Mouse (Mus musculus): ENCODE results near the gene Gm13124. TPM values are rescaled to one million over a fixed set of nuclear protein-coding genes. Genes with fewer than 3 reads are reported as not detected.
"Not testable (repeated sequence)": the region's sequence is repeated elsewhere in the genome, so short reads cannot be mapped to it uniquely, and the experiment has no call there.

The Gm13124 gene
- total and polyA plus RNA-seq, 3 experiments, result 0.16 TPM; not detected in 2

GRCm38 (mm10) chr4:144559792-144560191 lies 5.1 kb downstream of the Gm13124 start:
- DNase-seq (ENCODE audit: low spot score), result no peak
- no peak overlapping the region for H3K4me3 ChIP-seq (ENCODE audit: low read depth, low read length)
- no peak for ATAC-seq (ENCODE audit: extremely low read depth, insufficient number of reproducible peaks, low FRiP score, poor library complexity, severe bottlenecking)

GRCm38 (mm10) chr4:144551156-144551555 lies 13.8 kb downstream of the Gm13124 start:
- DNase-seq (ENCODE audit: low spot score) (no peak), ATAC-seq (ENCODE audit: extremely low read depth, insufficient number of reproducible peaks, low FRiP score, poor library complexity, severe bottlenecking) (no peak)
- Histone ChIP-seq H3K4me1 (ENCODE audit: insufficient read depth, low read depth, low read length) (no peaks in the 10 kb centered on the region), H3K9me3 (replicated peaks) (peaks cover 30% of the 10 kb centered on the region), H3K27me3 (ENCODE audit: insufficient read depth, low read length) (no peaks in the 10 kb centered on the region), H3K4me3 (ENCODE audit: low read depth, low read length) (no peak overlapping the region), H3K36me3 (replicated peaks) (no peaks in the 10 kb centered on the region)
- TF ChIP-seq GATA2 (IDR thresholded peaks at IDR 0.05; ENCODE audit: borderline replicate concordance, low read depth, low read length) (no peak), TAL1 (conservative IDR thresholded peaks at IDR 0.05; ENCODE audit: low read depth, low read length) (no peak), POLR2AphosphoS5 (IDR thresholded peaks at IDR 0.05; ENCODE audit: insufficient replicate concordance, low read depth, low read length) (no peak), CTCF (IDR thresholded peaks at IDR 0.05; ENCODE audit: low read depth, low read length) (no peak), GATA1 (IDR thresholded peaks at IDR 0.05; ENCODE audit: borderline replicate concordance, low read length) (no peak)

More at GRCm38 (mm10) chr4:144559792-144560191, 5.1 kb downstream of the Gm13124 start:
- peaks cover 8% of the 10 kb centered on the region for H3K9me3 ChIP-seq (replicated peaks)
- H3K4me1 ChIP-seq (ENCODE audit: insufficient read depth, low read depth, low read length), result no peaks in the 10 kb centered on the region
- TF ChIP-seq TAL1 (conservative IDR thresholded peaks at IDR 0.05; ENCODE audit: low read depth, low read length) (no peak), GATA1 (IDR thresholded peaks at IDR 0.05; ENCODE audit: borderline replicate concordance, low read length) (no peak)
- H3K36me3 ChIP-seq (replicated peaks), result no peaks in the 10 kb centered on the region
- no peaks in the 10 kb centered on the region for H3K27me3 ChIP-seq (ENCODE audit: insufficient read depth, low read length)

GRCm38 (mm10) chr4:144545339-144545738 lies 19.6 kb downstream of the Gm13124 start:
- peaks cover 36% of the 10 kb centered on the region for H3K9me3 ChIP-seq (replicated peaks)
- not testable (repeated sequence) for H3K27me3 ChIP-seq (ENCODE audit: insufficient read depth, low read length); H3K36me3 ChIP-seq (replicated peaks); ATAC-seq (ENCODE audit: extremely low read depth, insufficient number of reproducible peaks, low FRiP score, poor library complexity, severe bottlenecking); H3K4me1 ChIP-seq (ENCODE audit: insufficient read depth, low read depth, low read length); DNase-seq (ENCODE audit: low spot score); H3K4me3 ChIP-seq (ENCODE audit: low read depth, low read length)

- no peak for ATAC-seq (ENCODE audit: extremely low read depth, insufficient number of reproducible peaks, low FRiP score, poor library complexity, severe bottlenecking)
- no peak for DNase-seq (ENCODE audit: low spot score)
- Histone ChIP-seq H3K9me3 (replicated peaks) (peaks cover 36% of the 10 kb centered on the region), H3K27me3 (ENCODE audit: insufficient read depth, low read length) (no peaks in the 10 kb centered on the region), H3K4me3 (ENCODE audit: low read depth, low read length) (no peak overlapping the region), H3K36me3 (replicated peaks) (no peaks in the 10 kb centered on the region), H3K4me1 (ENCODE audit: insufficient read depth, low read depth, low read length) (no peaks in the 10 kb centered on the region)
- no peak for TF ChIP-seq CTCF (IDR thresholded peaks at IDR 0.05; ENCODE audit: low read depth, low read length)
- no peak for TF ChIP-seq TAL1 (conservative IDR thresholded peaks at IDR 0.05; ENCODE audit: low read depth, low read length)
- no peak for TF ChIP-seq POLR2AphosphoS5 (IDR thresholded peaks at IDR 0.05; ENCODE audit: insufficient replicate concordance, low read depth, low read length)
These were observed 20.2 kb downstream of the Gm13124 start for GRCm38 (mm10) chr4:144544689-144545088.

- no peaks in the 10 kb centered on the region for H3K27me3 ChIP-seq (ENCODE audit: insufficient read depth, low read length)
- H3K9me3 ChIP-seq (replicated peaks), result peaks cover 13% of the 10 kb centered on the region
- no peaks in the 10 kb centered on the region for H3K4me1 ChIP-seq (ENCODE audit: insufficient read depth, low read depth, low read length)
- TF ChIP-seq CTCF (IDR thresholded peaks at IDR 0.05; ENCODE audit: low read depth, low read length) (no peak), GATA2 (IDR thresholded peaks at IDR 0.05; ENCODE audit: borderline replicate concordance, low read depth, low read length) (no peak), POLR2AphosphoS5 (IDR thresholded peaks at IDR 0.05; ENCODE audit: insufficient replicate concordance, low read depth, low read length) (no peak), GATA1 (IDR thresholded peaks at IDR 0.05; ENCODE audit: borderline replicate concordance, low read length) (no peak)
- ATAC-seq (ENCODE audit: extremely low read depth, insufficient number of reproducible peaks, low FRiP score, poor library complexity, severe bottlenecking) (no peak), DNase-seq (ENCODE audit: low spot score) (no peak)
- H3K4me3 ChIP-seq (ENCODE audit: low read depth, low read length), result no peak within 1 kb of the TSS
- no peaks in the 10 kb centered on the region for H3K36me3 ChIP-seq (replicated peaks)
These were observed 45.4 kb downstream of the Gm13124 start, which contains the start of gene 9430007A20Rik for GRCm38 (mm10) chr4:144519522-144519921. TSS of gene 9430007A20Rik (plus strand) at chr4:144519822.

- no peak for ATAC-seq (ENCODE audit: extremely low read depth, insufficient number of reproducible peaks, low FRiP score, poor library complexity, severe bottlenecking)
- Histone ChIP-seq H3K4me1 (ENCODE audit: insufficient read depth, low read depth, low read length) (no peaks in the 10 kb centered on the region), H3K4me3 (ENCODE audit: low read depth, low read length) (no peak overlapping the region), H3K9me3 (replicated peaks) (peaks cover 4% of the 10 kb centered on the region), H3K36me3 (replicated peaks) (no peaks in the 10 kb centered on the region), H3K27me3 (ENCODE audit: insufficient read depth, low read length) (no peaks in the 10 kb centered on the region)
- DNase-seq (ENCODE audit: low spot score), result no peak
- TF ChIP-seq CTCF (IDR thresholded peaks at IDR 0.05; ENCODE audit: low read depth, low read length) (no peak), POLR2AphosphoS5 (IDR thresholded peaks at IDR 0.05; ENCODE audit: insufficient replicate concordance, low read depth, low read length) (no peak), GATA1 (IDR thresholded peaks at IDR 0.05; ENCODE audit: borderline replicate concordance, low read length) (no peak), GATA2 (IDR thresholded peaks at IDR 0.05; ENCODE audit: borderline replicate concordance, low read depth, low read length) (no peak), TAL1 (conservative IDR thresholded peaks at IDR 0.05; ENCODE audit: low read depth, low read length) (no peak)
These were observed 58.4 kb downstream of the Gm13124 start for GRCm38 (mm10) chr4:144506518-144506917.

Other genes starting within 250 kb of the Gm13124 start
- gene Gm13128, start 234.9 kb downstream of the Gm13124 start, total RNA-seq (2014; fragmentation: Nextera tagmentation), result not detected in 2 replicates
- gene Gm13128, start 234.9 kb downstream of the Gm13124 start, total RNA-seq (2017), result 0.06 and 0.16 TPM in 2 replicates
- gene Gm13128, start 234.9 kb downstream of the Gm13124 start, polyA plus RNA-seq (2012), result not detected in 2 replicates
- gene Gm13119, start 207.2 kb downstream of the Gm13124 start, total RNA-seq (2014; fragmentation: Nextera tagmentation), result not detected in 2 replicates
- gene Gm13119, start 207.2 kb downstream of the Gm13124 start, total RNA-seq (2017), result not detected in 2 replicates
- not detected in 2 replicates for gene Gm13119, start 207.2 kb downstream of the Gm13124 start, polyA plus RNA-seq (2012)
- not detected in 2 replicates for gene Pramef20, start 187.2 kb downstream of the Gm13124 start, total RNA-seq (2014; fragmentation: Nextera tagmentation)
- not detected in 2 replicates for gene Pramef20, start 187.2 kb downstream of the Gm13124 start, total RNA-seq (2017)
- gene Pramef20, start 187.2 kb downstream of the Gm13124 start, polyA plus RNA-seq (2012), result not detected in 2 replicates
- gene Pramef12, start 156.7 kb downstream of the Gm13124 start, total RNA-seq (2014; fragmentation: Nextera tagmentation), result not detected in 2 replicates
- gene Pramef12, start 156.7 kb downstream of the Gm13124 start, total RNA-seq (2017), result 0.05 TPM in 1 of 2 replicates, not detected in the other
- not detected in 2 replicates for gene Pramef12, start 156.7 kb downstream of the Gm13124 start, polyA plus RNA-seq (2012)
- gene 1700012P22Rik, start 126.4 kb downstream of the Gm13124 start, total RNA-seq (2014; fragmentation: Nextera tagmentation), result not detected in 2 replicates
- not detected in 2 replicates for gene 1700012P22Rik, start 126.4 kb downstream of the Gm13124 start, total RNA-seq (2017)
- not detected in 2 replicates for gene 1700012P22Rik, start 126.4 kb downstream of the Gm13124 start, polyA plus RNA-seq (2012)
- gene Gm9944, start 111.8 kb downstream of the Gm13124 start, total RNA-seq (2014; fragmentation: Nextera tagmentation), result not detected in 2 replicates
- not detected in 2 replicates for gene Gm9944, start 111.8 kb downstream of the Gm13124 start, total RNA-seq (2017)
- gene Gm9944, start 111.8 kb downstream of the Gm13124 start, polyA plus RNA-seq (2012), result not detected in 2 replicates
- not detected in 2 replicates for gene Aadacl3, start 101.4 kb downstream of the Gm13124 start, total RNA-seq (2014; fragmentation: Nextera tagmentation)
- gene Aadacl3, start 101.4 kb downstream of the Gm13124 start, total RNA-seq (2017), result 0.05 TPM in 1 of 2 replicates, not detected in the other
- gene Aadacl3, start 101.4 kb downstream of the Gm13124 start, polyA plus RNA-seq (2012), result not detected in 2 replicates
- not detected in 2 replicates for gene 9430007A20Rik, start 45.3 kb downstream of the Gm13124 start, total RNA-seq (2014; fragmentation: Nextera tagmentation)
- gene 9430007A20Rik, start 45.3 kb downstream of the Gm13124 start, total RNA-seq (2017), result not detected in 2 replicates
- not detected in 2 replicates for gene 9430007A20Rik, start 45.3 kb downstream of the Gm13124 start, polyA plus RNA-seq (2012)
- not detected in 2 replicates for gene Aadacl4, start 48.6 kb upstream of the Gm13124 start, total RNA-seq (2014; fragmentation: Nextera tagmentation)
- 0.16 TPM in 1 of 2 replicates, not detected in the other for gene Aadacl4, start 48.6 kb upstream of the Gm13124 start, total RNA-seq (2017)
- not detected in 2 replicates for gene Aadacl4, start 48.6 kb upstream of the Gm13124 start, polyA plus RNA-seq (2012)
- not detected in 2 replicates for gene Gm436, start 121.2 kb upstream of the Gm13124 start, total RNA-seq (2014; fragmentation: Nextera tagmentation)
- not detected in 2 replicates for gene Gm436, start 121.2 kb upstream of the Gm13124 start, total RNA-seq (2017)
- gene Gm436, start 121.2 kb upstream of the Gm13124 start, polyA plus RNA-seq (2012), result not detected in 2 replicates
- not detected in 2 replicates for gene Gm13178, start 156.3 kb upstream of the Gm13124 start, total RNA-seq (2014; fragmentation: Nextera tagmentation)
- gene Gm13178, start 156.3 kb upstream of the Gm13124 start, total RNA-seq (2017), result 0.11 TPM in 1 of 2 replicates, not detected in the other
- not detected in 2 replicates for gene Gm13178, start 156.3 kb upstream of the Gm13124 start, polyA plus RNA-seq (2012)
- not detected in 2 replicates for gene Gm438, start 221.4 kb upstream of the Gm13124 start, total RNA-seq (2014; fragmentation: Nextera tagmentation)
- gene Gm438, start 221.4 kb upstream of the Gm13124 start, total RNA-seq (2017), result 0.11 TPM in 1 of 2 replicates, not detected in the other
- gene Gm438, start 221.4 kb upstream of the Gm13124 start, polyA plus RNA-seq (2012), result not detected in 2 replicates

All from G1E (cell line).